Comparison of ENCODE assay signal across 22 mouse cellular contexts in genomic region chr10:86810612-86811011, GRCm38 (mm10). TPM values are rescaled to one million over a fixed set of nuclear protein-coding genes. Genes with fewer than 3 reads are reported as not detected.
"Had no signal": no experiment of that assay in that cellular context is flagged by ENCODE, and none has a peak within 500 bp of the region (broad histone marks: within the 10 kb centered on the region; RNA-seq: fewer than 3 reads in every experiment).

No protein-coding gene starts in this region.

- H3K36me3 ChIP-seq: lung, embryonic 15.5 days; midbrain, embryonic 13.5 days; midbrain, embryonic 15.5 days; neural tube, embryonic 12.5 days; stomach, embryonic 15.5 days had no signal

- H3K4me2 ChIP-seq: lung, embryonic 15.5 days; midbrain, embryonic 11.5 days; midbrain, embryonic 13.5 days; midbrain, embryonic 15.5 days; neural tube, embryonic 12.5 days; stomach, embryonic 15.5 days had no signal

- H3K9me3 ChIP-seq: lung, embryonic 15.5 days; megakaryocyte, embryonic 14.5 days; midbrain, embryonic 13.5 days; midbrain, embryonic 15.5 days; neural tube, embryonic 12.5 days; stomach, embryonic 15.5 days had no signal

- H3K27ac ChIP-seq: lung, embryonic 15.5 days; macrophage; midbrain, embryonic 13.5 days; midbrain, embryonic 15.5 days; neural tube, embryonic 12.5 days; stomach, embryonic 15.5 days; stomach, postnatal 0 days had no signal

- H3K9ac ChIP-seq: lung, embryonic 15.5 days; midbrain, embryonic 13.5 days; midbrain, embryonic 15.5 days; neural tube, embryonic 12.5 days; stomach, embryonic 15.5 days had no signal

- H3K4me1 ChIP-seq: midbrain, embryonic 13.5 days; midbrain, embryonic 15.5 days; neural tube, embryonic 12.5 days; stomach, embryonic 15.5 days had no signal

- DNase-seq: lung, adult 2 months; lung, postnatal 14 days; lung, postnatal 36 days; right cerebral cortex, postnatal 14 days; thymus, adult 2 months; thymus, postnatal 25 days; thymus, postnatal 4 days had no signal

- H3K4me3 ChIP-seq: lung, embryonic 15.5 days; megakaryocyte, embryonic 14.5 days; midbrain, embryonic 13.5 days; midbrain, embryonic 15.5 days; neural tube, embryonic 12.5 days; stomach, embryonic 15.5 days had no signal

- ATAC-seq: lung, postnatal 0 days; midbrain, embryonic 13.5 days; midbrain, embryonic 15.5 days had no signal

- H3K27me3 ChIP-seq: lung, embryonic 15.5 days; megakaryocyte, embryonic 14.5 days; midbrain, embryonic 13.5 days; midbrain, embryonic 15.5 days; neural tube, embryonic 12.5 days; stomach, embryonic 15.5 days had no signal

RNA-seq across cellular contexts. Expression of gene Gm49358, which starts 46.8 kb away (rescaled TPM):
- total RNA-seq: midbrain, postnatal 0 days; monocyte, adult 5-6 weeks had no signal
- polyA plus RNA-seq: lung, adult 2 months; lung, embryonic 15.5 days; lung, postnatal 0 days; midbrain, embryonic 11.5 days; midbrain, embryonic 13.5 days; midbrain, embryonic 15.5 days; midbrain, postnatal 0 days; neural tube, embryonic 12.5 days; spleen, adult 2 months; stomach, embryonic 15.5 days; stomach, postnatal 0 days; testis, adult 2 months; thymus, adult 2 months; urinary bladder, adult 2 months had no signal
